Mouse (Mus musculus): Measurements from ENCODE around the gene Hoxa6.

The Hoxa6 gene

DNA sequence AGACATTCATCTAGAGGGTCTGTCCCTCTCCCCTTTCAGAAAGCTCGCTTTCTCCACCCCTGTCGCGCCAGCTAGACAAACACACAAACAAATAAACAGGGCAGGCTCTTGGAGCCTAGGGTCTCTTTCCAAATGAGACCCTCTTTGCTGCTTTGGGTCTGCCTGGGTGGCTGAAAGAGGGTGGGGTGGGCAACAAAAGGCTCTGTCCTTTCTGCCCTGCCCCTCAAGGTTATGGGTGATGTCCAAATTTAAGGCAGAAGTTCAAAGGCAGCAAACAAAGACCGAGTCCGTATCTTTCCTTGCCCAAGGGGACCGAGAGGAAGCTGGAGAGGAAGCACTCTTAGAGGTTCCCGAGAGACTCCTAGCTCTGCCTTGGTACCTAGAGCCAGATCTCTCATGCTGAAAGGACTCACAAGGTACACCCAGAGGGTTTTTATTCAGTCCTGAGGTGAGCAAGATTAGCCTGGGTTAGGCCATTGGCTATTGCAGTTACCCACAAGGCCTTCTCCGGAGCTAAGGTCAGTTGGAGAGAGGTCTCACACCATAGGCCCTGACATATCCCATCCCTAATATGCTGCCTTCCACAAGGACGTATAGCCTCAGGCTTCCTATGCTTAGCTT, 32.6 kb upstream of the Hoxa6 start:
- peak in 1 of 2 experiments; percentile 10 for DNase-seq (ENCODE audit: low spot score in 2 of 2)

DNA sequence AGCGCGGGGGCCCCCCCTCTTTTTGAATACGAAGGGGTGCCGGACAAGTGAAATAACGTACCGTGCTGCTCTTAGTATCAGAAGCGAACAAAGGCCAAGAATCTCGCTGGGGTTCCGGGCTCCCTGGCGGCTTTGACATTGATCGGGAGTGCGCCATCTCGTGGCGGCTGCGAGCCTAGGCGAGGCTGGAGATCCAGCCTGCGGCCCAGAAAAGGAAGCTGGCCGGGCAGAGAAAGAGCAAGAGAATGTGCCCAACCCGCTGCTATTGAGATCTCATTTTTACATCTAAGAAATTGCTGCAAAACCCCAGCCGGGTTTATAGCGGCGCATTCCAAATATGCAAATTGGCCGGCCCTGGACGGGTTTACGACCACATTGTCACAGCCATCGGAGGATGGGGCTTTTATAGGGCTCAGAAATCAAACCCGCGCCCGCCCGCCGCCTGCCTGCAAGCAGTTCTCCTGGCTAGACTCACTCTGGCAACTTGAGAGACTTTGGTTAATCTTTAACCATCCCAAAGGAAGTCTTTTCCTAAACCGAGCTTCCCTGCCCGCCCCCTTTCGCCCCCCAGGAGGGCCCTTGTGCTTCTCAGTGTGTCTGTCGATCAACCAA, 32.0 kb upstream of the Hoxa6 start, which contains the start of gene Hoxa10:
TSS of gene Hoxa10 (minus strand) at position 466 of the 612 bp plus-strand sequence.
- DNase-seq (ENCODE audit: low spot score in 2 of 2): peak in 1 of 2 experiments; percentile 84

DNA sequence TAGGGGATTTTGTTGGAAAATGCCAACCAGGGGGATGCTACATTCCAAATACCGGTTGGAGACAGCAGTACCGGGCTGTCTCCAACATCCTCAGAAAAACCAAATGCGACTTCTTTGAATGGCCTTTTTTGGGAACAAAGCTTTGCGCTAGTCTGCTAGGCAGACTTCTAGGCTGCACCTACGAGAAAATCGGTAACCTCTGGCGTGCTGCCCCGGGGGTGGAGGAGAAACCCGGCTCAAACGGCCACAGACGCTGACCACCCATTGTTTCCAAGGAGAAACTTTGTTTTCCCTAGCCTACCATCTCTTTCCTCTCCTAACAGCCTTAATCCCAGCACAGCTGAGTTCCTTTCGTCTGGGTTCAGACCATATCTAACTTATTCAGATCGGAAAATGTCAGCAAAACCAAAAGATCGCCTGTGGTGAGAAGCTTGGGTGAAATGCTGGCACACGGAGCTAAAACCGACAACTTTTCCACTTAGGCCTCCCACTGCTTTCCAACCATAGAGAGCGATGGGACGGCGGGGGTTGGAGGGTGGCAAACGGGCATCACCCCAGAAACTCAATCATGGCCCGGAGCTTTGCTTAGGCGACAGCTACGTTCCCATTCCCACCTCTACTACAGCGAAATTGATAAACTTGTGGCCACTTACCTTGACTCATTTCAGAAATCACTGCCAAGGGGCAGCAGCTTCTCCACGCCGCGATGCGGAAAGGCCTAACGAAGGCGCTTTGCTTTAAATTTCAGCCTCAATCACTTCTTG, 31.3 kb upstream of the Hoxa6 start:
- DNase-seq (ENCODE audit: low spot score in 2 of 2): peak in 1 of 2 experiments; percentile 11

DNA sequence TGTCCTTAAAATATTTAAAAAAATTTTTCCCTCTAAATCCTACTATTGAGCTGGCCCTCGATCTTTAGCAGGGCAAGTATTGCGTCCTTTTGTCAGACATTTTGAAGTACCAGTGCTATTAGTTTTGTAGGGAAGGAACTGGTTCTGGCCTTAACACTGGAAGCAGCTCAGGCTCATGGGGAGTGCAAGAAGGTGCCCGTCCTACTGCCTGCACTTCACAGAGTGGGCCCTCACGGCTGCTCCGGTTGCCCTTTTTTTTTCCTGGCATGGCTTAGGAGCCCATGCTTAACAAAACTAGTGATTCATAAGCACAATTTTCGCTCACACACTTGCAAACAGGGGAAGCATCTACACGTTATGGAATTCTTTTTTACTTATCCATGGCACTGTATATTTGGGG, 30.5 kb upstream of the Hoxa6 start:
- no peak for DNase-seq (ENCODE audit: low spot score in 2 of 2)

DNA sequence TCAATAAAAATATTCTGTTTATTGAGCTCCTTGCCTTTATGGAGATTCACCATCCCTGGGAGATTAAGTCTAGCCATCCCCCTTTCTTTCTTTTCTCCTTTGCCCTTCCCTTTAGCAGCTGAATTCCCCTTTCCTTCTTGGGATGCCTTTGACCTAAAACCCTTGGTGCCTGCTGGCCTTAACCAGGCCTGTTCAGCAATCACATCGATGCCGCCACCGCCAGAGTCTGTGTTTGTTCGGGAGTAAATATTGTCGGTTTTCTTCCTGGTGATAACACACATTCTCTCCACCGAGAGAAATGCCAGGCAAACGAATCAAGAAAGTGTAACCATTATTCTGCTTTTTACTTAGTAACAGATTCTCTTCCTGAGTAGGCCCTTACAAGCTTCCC, 29.6 kb upstream of the Hoxa6 start:
- DNase-seq (ENCODE audit: low spot score in 2 of 2): peak in 1 of 2 experiments; percentile 4

DNA sequence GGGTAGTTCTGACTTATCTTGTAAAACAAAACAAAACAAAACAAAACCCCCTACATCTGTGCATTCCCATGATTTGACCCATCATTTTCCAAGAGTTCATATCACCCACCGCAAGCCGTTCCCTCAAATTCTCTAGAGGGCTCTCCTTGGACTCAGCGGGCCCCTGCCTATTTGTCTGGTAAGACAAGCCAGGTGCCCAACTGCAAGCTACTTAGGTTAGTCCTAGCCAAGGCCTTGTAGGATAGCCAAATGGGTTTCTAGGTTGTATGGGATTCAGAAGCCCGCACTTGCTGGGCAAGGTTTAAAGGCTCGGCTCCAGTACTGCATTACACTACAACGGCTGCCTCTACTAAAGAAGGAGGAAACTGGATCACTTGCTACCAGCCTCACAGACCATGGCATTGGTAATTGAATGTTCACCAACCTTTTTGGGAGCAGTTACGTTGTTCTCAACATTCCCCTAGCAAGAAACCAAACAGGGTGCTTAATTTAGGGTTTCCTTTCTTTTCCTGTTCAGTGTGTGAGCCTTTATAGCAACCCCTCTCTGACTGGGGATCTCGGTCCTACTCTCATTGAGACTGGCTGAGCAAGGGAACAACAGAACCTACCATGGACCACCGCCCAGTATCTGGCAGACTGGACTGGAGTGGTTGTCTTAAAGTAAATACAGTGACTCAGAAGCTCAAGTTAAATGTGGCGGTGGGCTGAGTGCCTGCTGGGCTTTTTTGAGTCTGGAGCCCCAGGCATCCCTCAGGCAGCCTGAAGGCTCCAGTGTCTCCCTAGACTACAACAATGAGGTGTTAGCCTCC, 29.0 kb upstream of the Hoxa6 start:
- peak in 1 of 2 experiments; percentile 8 for DNase-seq (ENCODE audit: low spot score in 2 of 2)

DNA sequence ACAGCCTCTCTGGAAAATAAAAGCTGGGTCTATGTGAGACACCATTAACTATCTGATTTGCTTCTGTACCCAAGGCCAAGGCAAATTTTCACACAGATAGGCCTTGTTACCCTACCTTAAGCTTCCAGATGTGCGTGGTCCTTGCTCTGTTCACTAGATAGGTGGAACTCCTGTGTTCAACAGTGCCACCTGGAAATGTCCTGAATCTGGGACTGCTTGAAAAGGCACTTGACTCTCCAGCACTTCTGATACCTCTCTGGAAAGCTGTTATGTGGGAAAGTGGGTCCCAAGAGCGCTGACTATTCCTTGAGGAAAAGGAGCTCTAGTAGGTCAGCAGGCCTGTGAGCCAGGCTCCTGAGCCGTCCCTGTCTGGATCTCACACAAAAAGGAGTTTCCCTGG, 28.3 kb upstream of the Hoxa6 start:
- peak in 1 of 2 experiments; percentile 2 for DNase-seq (ENCODE audit: low spot score in 2 of 2)

DNA sequence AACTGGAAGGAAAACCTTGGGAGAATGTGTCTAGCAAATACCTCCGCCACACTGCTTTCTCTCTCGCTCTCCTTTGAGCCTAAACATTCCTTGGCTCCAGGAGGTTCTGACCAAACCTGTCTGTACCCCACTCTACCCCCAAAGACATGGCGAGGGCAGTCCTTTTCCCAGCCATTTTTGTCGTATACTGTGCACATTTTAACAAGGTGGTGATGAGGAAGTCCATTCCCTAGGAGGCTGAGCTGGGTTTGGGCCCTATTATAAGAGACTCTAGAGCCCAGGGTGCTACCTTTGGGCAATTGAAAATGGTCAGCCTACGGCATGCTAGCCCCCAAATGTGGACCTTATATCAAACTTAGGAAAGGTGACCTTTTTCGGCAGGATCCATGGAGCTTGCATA, 27.3 kb upstream of the Hoxa6 start:
- DNase-seq (ENCODE audit: low spot score in 2 of 2): peak in 1 of 2 experiments; percentile 7

DNA sequence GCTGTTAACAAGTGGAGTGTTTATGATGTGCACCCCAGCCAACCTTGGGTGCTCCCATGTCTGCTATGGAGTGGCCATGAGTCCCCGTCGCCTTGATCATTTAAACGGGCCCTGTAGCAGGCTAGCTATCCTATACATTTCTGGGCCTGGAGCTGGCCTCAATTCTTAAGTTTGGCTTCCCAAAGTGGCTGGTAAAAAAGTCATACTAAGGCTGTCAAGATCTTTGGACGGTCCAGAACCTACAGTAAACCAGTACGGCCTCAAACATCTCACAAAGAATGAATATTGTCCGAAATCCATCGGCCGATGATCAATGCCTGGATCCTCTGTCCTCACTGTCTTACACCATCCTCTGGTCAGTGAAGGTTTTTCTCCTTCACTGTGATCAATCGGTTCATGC, 26.7 kb upstream of the Hoxa6 start:
- no peak for DNase-seq (ENCODE audit: low spot score in 2 of 2)

DNA sequence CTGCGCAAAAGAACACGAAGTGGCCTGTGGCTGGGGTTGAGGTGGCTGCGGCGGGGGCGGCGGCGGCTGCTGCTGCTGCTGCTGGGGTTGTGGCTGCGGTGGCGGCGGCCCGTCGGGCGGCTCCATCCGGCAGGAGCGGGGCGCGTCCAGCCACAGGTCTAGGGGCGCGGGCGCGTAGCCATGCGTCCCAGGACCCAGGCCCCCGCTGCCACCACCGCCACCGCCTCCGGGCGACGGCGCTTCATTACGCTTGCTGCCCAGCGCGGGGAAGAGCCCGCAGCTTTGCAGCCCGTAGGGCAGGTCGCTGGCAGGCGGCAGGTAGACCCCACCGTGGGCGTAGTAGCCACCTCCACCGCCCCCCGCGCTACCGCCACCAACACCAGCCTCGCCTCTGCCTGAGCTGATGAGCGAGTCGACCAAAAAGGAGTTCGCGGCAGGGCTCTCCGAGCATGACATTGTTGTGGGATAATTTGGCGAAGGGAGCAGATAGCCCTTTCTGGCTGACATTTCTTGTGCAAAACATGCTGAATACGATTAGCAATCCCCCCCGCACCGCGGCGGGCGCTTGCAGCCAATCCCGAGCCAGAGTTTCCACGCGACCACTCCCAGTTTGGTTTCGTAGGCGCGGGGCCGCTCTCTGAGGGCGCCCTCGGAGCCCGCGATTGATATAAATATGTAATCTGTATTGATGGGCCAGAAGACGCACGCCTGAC, 26.1 kb upstream of the Hoxa6 start:
- no peak for DNase-seq (ENCODE audit: low spot score in 2 of 2)

DNA sequence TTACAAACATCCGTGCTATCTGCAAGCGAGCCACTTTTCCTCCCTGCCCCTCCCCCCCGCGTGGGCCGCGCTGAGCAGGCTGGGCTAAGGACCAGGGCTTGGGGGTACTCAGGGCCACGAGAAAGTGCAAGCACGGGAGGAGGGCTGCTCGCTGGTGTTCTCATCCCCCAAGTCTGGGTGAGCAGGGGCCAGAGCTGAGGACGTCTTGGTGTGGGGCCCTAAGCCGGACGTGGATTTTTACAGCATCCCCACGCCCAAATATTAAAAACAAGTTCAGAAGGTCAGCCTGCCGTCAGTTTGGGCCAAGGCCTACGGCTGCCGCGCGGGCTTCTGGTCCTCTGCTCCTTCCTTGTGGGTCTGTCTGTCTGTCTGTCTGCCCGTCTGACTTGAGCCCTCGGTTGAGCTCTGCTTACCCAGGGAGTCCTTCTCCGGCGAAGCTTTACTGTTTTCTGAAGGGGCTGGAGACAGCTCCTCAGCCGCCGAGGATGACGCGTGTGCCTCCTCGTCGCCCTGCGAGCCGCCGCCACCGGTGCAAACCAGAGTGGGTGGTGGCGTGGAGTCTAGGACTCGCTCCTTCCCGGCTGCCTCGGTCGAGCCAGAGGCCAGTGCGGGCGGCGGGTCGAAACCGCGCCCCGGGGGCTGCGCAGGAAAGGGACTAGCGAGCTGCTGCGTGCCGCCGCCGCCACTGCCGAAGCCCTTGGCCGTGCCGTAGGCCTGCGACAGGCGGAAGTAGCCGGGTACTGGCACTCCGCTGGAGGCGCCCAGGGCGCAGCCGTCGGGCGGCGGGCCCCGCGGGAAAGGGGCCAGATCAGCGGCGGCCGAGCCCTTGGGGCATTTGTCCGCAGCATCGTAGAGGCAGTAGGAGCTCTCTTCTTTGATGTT, 25.3 kb upstream of the Hoxa6 start:
- no peak for DNase-seq (ENCODE audit: low spot score in 2 of 2)

DNA sequence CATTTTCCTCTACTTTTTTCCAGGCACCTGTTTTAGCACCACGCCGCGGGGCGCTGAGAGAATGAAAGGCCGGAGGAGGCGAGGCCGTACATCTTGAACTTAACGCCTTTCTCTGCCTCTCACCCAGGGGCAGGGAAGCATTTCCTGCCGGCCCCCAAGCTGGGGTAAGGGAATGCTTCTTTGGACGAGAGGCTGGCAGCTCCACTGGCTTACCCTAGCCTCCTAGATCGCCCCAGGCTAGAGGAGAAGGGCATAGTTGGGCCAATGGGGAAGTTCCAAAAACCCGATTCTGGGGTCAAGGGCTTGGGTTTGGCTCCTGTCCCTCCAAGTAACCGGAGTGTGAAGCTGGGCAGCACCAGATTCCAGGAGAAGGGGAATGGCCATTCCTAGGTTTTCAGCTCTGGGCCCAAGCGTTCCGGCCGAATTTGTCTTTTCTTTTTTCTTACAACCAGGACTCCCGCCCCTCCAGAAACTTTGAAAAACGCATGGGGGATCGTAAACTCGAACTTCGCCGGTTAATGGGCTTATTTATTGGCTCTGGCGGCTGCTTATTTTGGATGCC, 24.5 kb upstream of the Hoxa6 start:
- no peak for DNase-seq (ENCODE audit: low spot score in 2 of 2)

DNA sequence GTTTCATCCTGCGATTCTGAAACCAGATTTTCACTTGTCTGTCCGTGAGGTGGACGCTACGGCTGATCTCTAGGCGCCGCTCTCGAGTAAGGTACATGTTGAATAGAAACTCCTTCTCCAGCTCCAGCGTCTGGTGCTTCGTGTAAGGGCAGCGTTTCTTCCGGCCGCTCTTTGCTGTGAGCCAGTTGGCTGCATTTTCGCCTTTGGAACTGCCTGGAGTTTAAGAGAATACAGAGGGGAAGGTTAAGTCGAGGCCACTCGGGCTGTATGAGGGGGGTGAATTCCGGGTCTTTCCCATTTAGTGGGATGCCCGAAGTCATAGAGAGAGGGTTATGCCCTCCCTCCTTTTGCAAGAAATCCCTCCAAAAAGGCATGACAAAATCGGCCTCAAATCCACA, 24.0 kb upstream of the Hoxa6 start:
- DNase-seq (ENCODE audit: low spot score in 2 of 2): no peak

DNA sequence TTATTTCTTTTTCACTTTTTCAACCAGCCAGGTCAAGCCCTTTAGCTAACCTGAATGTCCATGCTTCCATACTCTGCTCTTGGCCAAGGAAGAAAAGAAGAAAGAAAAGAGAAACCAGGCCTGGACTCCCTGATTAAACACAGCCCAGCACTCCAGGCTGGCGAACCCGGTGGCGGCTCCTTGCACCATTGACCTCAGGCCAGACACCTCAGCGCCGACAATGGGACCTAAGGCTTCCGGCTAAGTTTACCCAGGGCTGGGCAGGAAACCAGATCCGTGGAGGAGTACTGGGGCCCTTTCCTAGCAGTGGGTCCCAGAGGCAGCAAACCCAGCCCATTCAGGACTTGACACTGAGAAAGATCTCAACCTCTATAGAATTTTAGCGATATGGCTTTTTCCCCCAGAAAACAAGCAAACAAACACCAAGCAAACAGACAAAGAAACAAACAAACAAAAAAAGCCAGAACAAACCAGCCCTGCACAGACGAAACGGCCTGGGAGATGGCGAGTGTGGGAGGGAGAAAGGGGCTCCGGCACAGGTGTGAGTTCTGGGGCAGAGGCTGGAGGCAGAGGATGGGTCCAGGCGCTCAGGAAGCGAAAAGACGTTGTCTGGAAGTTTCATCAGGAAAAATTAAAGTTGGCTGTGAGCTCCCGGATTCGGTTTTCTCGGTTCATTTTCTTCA, 23.5 kb upstream of the Hoxa6 start:
- DNase-seq (ENCODE audit: low spot score in 2 of 2): peak in 1 of 2 experiments; percentile 4

DNA sequence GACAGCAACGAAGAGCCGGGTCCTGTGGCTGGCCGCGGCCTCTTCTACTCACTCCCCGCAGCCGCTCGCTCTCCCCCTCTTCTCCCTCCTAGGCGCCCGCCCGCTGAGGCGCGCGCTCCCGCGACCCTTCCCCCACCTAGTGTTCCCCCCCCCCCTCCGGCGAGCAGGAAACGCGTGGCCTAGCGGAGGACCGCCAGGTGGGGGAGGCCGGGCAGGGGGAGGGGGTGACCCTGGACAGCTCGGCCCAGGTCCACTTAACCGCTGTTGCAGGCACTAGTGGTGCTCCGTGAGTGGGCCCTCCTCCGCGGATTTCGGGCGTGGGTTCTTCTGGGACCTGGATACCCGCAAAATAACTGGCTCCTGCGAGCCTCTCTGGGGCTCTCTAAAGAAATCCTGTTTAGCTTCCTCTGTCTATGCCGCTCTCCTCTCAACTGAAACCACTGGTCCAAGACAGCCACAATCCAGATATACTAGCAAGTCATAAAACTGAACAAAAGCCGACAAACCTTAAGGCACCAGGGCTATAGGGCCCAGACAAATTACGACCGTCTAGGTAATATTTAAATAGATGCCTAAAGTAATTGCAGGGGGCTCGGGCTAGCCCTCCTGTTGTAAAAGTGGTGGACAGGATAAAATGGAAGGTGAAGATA, 22.1 kb upstream of the Hoxa6 start, which contains the start of gene Hoxa9:
TSS of gene Hoxa9 (minus strand) at position 574 of the 650 bp plus-strand sequence.
- peak in 1 of 2 experiments; percentile 3 for DNase-seq (ENCODE audit: low spot score in 2 of 2)

DNA sequence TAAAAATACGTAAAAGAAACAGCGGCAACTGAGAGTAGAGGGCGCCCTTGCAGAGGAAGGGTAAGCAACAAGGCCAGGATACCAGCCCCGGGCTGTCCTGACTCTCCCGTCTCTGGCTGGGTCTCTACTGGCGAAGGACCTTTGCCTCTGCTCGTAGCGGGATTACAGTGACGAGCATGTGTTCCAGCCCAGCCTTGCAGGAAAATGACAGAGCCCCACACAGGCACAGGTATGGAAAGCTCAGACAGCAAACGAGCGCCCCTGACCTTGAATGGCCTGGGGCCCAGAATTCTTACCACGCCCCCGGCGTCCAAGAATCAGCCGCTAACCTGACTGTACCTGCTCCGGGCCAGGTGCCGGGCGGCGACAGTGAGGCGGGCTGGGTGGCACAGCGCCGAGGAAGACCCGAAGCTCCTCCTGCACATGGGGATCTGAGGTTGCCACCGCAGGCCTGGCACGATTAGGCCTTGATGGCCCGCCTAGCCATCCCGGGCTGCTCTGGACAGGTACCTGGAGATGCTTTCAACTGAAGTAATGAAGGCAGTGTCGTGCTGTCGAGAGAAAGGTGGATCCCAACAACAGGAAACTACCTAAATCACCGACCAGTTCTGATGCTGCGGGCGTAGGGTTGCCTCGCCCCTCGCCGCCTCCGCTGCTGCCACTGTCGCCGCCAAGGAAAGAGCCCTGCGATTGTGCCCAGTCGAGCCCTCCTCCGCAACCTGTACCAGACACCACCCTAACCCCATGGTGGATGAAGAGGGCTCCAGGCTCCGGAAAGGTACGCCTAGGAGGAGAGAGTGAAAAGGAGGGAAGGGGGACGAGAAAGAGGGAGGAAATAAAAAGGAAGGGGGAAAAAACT, 21.3 kb upstream of the Hoxa6 start:
- DNase-seq (ENCODE audit: low spot score in 2 of 2): no peak

DNA sequence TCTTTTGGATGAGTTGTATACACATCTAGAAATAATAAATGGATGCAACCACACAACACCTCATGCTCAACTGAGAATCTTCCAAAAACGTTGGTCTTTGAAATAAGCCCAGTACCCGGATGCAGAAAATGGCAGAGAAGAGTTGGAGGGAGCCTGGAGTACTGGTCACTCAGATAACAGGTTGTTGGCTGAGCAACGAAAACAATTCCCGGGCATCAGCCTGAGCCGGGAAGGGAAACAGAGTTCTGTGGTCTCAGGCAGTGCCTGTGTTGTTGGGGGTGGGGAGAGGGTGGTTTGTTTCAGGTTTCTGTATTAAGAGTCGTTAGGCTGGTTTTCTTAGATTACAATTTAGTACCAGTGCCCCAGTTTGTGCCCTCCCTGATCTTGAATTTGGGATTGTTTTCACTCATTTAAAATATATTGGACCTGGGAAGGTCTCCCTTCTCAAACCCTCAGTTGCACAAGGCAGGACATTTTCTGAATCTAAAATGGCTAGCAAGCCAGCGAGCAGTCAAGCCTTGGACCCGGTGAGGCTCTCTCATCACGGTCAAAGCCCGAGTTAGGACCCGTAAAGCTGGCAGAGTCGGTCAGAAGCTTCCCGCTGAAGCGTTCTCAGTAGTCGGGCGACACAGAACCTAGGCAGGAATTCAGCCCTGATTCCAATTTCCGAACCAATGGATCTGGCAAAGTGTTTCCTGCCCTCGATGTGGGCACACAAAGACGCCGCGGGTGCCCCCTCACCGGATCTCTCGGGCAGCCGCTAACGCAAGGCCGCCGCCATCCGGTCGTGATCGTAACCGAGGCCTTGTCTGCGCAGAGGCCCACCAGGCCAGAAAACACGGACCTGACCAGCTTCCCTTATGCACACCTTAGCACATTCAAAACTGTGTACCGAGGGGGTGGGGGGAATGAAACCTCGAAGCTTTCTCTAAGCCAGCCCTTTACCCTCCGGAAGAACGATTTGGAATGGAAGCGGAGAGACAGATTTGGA, 20.2 kb upstream of the Hoxa6 start:
- DNase-seq (ENCODE audit: low spot score in 2 of 2): no peak
